Mouse (Mus musculus) cerebellum, adult 2 months (tissue): ENCODE data around the gene Ift57.

Source experiments
- CTCF ChIP-seq: fragments of 200-500 bp; IDR thresholded peaks from 2 replicates; pipeline ENCODE4 v1.5.1; 2011; ENCODE audit warnings: low read depth, mild to moderate bottlenecking, control low read depth, low read length, moderate library complexity, borderline replicate concordance; ENCODE audit not compliant: insufficient read depth
- POLR2A ChIP-seq: fragments of 200-500 bp; IDR thresholded peaks from 2 replicates; pipeline ENCODE4 v1.6.1; 2011; ENCODE audit warnings: low read length, control low read depth, borderline replicate concordance; ENCODE audit not compliant: insufficient read depth

GRCm38 (mm10) chr16:49724232-49724631, 25.2 kb downstream of the Ift57 start:
- no peak for TF ChIP-seq CTCF
- TF ChIP-seq POLR2A = no peak
